11 mouse cellular contexts compared by ENCODE assay signal in genomic region chr11:23734749-23735286, GRCm38 (mm10).
"Had no signal": no experiment of that assay in that cellular context is flagged by ENCODE, and none has a peak within 500 bp of the region (broad histone marks: within the 10 kb centered on the region; RNA-seq: fewer than 3 reads in every experiment).

No protein-coding gene starts in this region.

- ATAC-seq: lung, postnatal 0 days; midbrain, embryonic 13.5 days had no signal

- H3K27ac ChIP-seq: liver, embryonic 15.5 days; midbrain, embryonic 13.5 days had no signal

- H3K4me3 ChIP-seq: liver, embryonic 15.5 days; midbrain, embryonic 13.5 days had no signal

- DNase-seq: kidney, adult 8-10 months; kidney, postnatal 25 days; lung, adult 2 months; lung, postnatal 36 days; right cerebral cortex, adult 18-20 months; right cerebral cortex, postnatal 25 days; thymus, adult 18-20 months; thymus, postnatal 14 days had no signal

- H3K27me3 ChIP-seq: liver, embryonic 15.5 days; midbrain, embryonic 13.5 days had no signal

- H3K4me1 ChIP-seq: liver, embryonic 15.5 days; midbrain, embryonic 13.5 days had no signal
